Mouse (Mus musculus) forebrain, embryonic 15.5 days (tissue): ENCODE data around the gene Pla1a. TPM values are rescaled to one million over a fixed set of nuclear protein-coding genes. Genes with fewer than 3 reads are reported as not detected.

ENCODE experiments used
- ATAC-seq: fragments of 200-750 bp; cut with Nextera tagmentation; replicated peaks from 2 replicates; pipeline ENCODE4 v1.8.0; 2017; ENCODE audit warnings: mild to moderate bottlenecking, moderate TSS enrichment, moderate library complexity
- H3K27ac ChIP-seq: fragments of 300-500 bp; sonication (generic); replicated peaks from 2 replicates; pipeline ENCODE4 v1.5.1; 2015; ENCODE audit warnings: mild to moderate bottlenecking, inconsistent platforms
- H3K27me3 ChIP-seq: fragments of 300-500 bp; sonication (generic); 2 replicates; pipeline ENCODE4 v1.6.1; 2015; ENCODE audit warnings: inconsistent platforms
- H3K36me3 ChIP-seq: fragments of 300-500 bp; sonication (generic); 2 replicates; pipeline ENCODE4 v1.6.1; 2015; ENCODE audit warnings: mild to moderate bottlenecking, inconsistent platforms
- H3K4me1 ChIP-seq: fragments of 300-500 bp; sonication (generic); 2 replicates; pipeline ENCODE4 v1.6.1; 2015; ENCODE audit warnings: inconsistent platforms
- H3K4me2 ChIP-seq: fragments of 300-500 bp; sonication (generic); replicated peaks from 2 replicates; pipeline ENCODE4 v1.6.1; 2015; ENCODE audit warnings: mild to moderate bottlenecking, inconsistent platforms
- H3K4me3 ChIP-seq: fragments of 300-500 bp; sonication (generic); 2 replicates; pipeline ENCODE4 v1.5.1; 2015; ENCODE audit warnings: mild to moderate bottlenecking, inconsistent platforms
- H3K9ac ChIP-seq: fragments of 300-500 bp; sonication (generic); replicated peaks from 2 replicates; pipeline ENCODE4 v1.6.1; 2015; ENCODE audit warnings: mild to moderate bottlenecking, inconsistent platforms
- H3K9me3 ChIP-seq: fragments of 300-500 bp; sonication (generic); 2 replicates; pipeline ENCODE4 v1.6.1; 2016; ENCODE audit warnings: inconsistent platforms
- WGBS: fragments of 180-500 bp; shearing (Covaris S2); methylation state at CpG from one replicate; pipeline ENCODE4 v1.1.7; 2015; ENCODE audit warnings: mixed read lengths; 5-methylcytosine and 5-hydroxymethylcytosine counted together
- polyA plus RNA-seq: library from polyadenylated mRNA; unstranded; fragments of >200 nt; fragmentation: Nextera tagmentation; extraction: Ambion mirVana; gene quantifications from 2 replicates; pipeline ENCODE4 v1.2.1, GENCODE M21; 2015

The Pla1a gene
- polyA plus RNA-seq, 1 experiment from 2014 or later = 0.41 TPM

DNA sequence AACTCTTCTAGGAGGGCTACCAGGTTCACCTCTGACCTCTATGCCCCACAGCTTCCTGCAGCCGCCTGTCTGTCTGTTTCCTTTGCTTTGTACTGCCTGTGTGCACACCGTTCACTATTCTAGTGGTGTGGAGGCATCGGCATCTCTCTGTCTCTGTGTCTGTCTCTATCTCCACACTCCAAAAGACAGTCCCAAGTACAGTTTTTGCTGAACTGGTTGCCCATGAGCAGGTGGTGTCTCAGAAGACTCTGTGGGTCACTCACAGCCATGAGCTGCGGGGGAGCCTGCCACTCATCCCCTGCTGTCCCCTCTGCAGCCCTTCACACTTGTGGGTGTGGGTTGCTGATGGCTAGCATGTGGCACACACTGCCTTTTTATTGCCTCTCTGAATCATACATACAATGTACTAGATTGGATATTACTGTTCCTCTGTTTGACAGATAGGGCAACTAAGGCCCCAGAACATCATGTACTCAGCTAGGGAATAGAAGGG is 62.9 kb downstream of the Pla1a start:
- no peaks in the 10 kb centered on the region for H3K36me3 ChIP-seq
- H3K27me3 ChIP-seq = no peaks in the 10 kb centered on the region
- WGBS = 83% methylated on average over 4 of the region's 4 CpGs

GRCm38 (mm10) chr16:38369431-38369830 is 63.5 kb downstream of the Pla1a start:
- H3K4me1 ChIP-seq = peaks cover 2% of the 10 kb centered on the region; the same call in 1 of the 2 replicates
- no peak for ATAC-seq
- no peak overlapping the region for H3K4me3 ChIP-seq
- no peaks in the 10 kb centered on the region for H3K27me3 ChIP-seq
- WGBS = 85% methylated on average over 8 of the region's 8 CpGs
- no peak overlapping the region for H3K4me2 ChIP-seq
- H3K9me3 ChIP-seq = no peaks in the 10 kb centered on the region
- no peak overlapping the region for H3K27ac ChIP-seq
- H3K36me3 ChIP-seq = no peaks in the 10 kb centered on the region
- no peak overlapping the region for H3K9ac ChIP-seq

More for the DNA sequence above, 62.9 kb downstream of the Pla1a start:
- Histone ChIP-seq H3K4me1 (peaks cover 2% of the 10 kb centered on the region; the same call in 1 of the 2 replicates), H3K9me3 (no peaks in the 10 kb centered on the region), H3K4me3 (no peak overlapping the region), H3K27ac (no peak overlapping the region), H3K9ac (no peak overlapping the region), H3K4me2 (no peak overlapping the region)
- ATAC-seq = no peak

DNA sequence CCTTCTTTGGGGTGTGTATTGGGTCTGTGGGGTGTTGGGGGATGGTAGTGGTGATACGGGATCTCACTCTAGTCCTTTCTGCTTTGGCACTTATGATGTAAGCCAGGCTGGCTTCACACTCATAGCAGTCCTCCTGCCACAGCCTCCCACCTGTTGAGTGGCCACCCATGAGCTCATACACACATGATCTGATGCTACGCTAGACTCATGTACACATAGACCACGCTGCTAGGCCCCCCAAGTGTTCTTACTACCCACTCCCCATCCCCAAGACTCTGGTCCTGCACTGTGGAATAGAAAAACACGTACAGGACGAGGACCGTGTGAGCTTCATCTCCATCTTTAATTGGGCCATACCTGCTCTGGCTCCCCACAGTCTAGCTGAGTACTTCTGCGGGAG is 63.9 kb downstream of the Pla1a start:
- WGBS = 78% methylated on average over 7 of the region's 7 CpGs
- no peaks in the 10 kb centered on the region for H3K27me3 ChIP-seq

GRCm38 (mm10) chr16:38368336-38368735 is 64.6 kb downstream of the Pla1a start:
- no peaks in the 10 kb centered on the region for H3K27me3 ChIP-seq
- WGBS = 42% methylated on average over 10 of the region's 10 CpGs
- no peak overlapping the region for H3K4me2 ChIP-seq
- no peaks in the 10 kb centered on the region for H3K9me3 ChIP-seq
- H3K4me3 ChIP-seq = no peak overlapping the region
- no peak overlapping the region for H3K27ac ChIP-seq
- peaks cover 2% of the 10 kb centered on the region; the same call in 1 of the 2 replicates for H3K4me1 ChIP-seq
- H3K9ac ChIP-seq = no peak overlapping the region
- no peak for ATAC-seq
- no peaks in the 10 kb centered on the region for H3K36me3 ChIP-seq

More for the DNA sequence above, 63.9 kb downstream of the Pla1a start:
- Histone ChIP-seq H3K27ac (no peak overlapping the region), H3K9me3 (no peaks in the 10 kb centered on the region), H3K36me3 (no peaks in the 10 kb centered on the region), H3K4me2 (no peak overlapping the region), H3K4me1 (peaks cover 2% of the 10 kb centered on the region; the same call in 1 of the 2 replicates), H3K9ac (no peak overlapping the region), H3K4me3 (no peak overlapping the region)
- no peak for ATAC-seq

DNA sequence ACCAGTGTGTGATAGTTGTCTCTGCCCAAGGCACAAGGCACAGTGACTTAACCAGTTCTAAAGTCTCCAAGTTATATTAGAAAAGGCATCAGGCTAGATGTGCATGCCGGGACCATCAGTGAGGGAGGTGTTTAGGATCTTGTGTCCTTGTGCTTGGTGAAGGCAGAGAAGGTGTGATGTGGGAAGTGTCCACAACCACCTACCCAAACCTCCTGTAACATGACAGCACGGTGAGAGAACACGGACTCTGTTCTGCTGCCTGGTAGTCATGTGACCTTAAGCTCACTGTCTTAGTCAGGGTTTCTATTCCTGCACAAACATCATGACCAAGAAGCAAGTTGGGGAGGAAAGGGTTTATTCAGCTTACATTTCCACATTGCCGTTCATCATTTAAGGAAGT is 66.7 kb downstream of the Pla1a start:
- Histone ChIP-seq H3K9ac (no peak overlapping the region), H3K4me1 (peaks cover 2% of the 10 kb centered on the region; the same call in 1 of the 2 replicates), H3K4me2 (no peak overlapping the region), H3K36me3 (no peaks in the 10 kb centered on the region), H3K27ac (no peak overlapping the region), H3K9me3 (no peaks in the 10 kb centered on the region), H3K27me3 (no peaks in the 10 kb centered on the region), H3K4me3 (no peak overlapping the region)
- ATAC-seq = no peak
- whole genome bisulfite sequencing = 92% methylated on average over 4 of the region's 4 CpGs

DNA sequence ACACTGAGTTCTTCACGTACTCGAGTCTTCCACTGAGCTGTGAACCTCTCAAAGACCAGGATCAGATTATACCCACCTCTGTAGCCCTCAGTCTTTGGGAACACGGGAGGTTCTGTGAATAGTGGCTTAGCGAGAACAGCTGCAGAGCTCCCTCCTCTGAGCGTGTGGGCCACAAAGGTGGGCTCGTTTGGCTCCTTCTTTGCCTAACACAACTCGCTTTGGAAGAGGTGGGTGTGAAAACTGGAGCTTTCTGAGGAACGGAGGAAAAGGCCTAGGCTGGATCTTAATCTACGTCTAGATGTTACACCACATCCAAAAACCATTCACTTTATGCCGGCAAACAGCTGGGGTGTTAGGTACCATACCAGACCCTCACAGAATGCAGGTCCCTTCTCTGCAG is 67.6 kb downstream of the Pla1a start:
- peaks cover 2% of the 10 kb centered on the region; the same call in 1 of the 2 replicates for H3K4me1 ChIP-seq
- no peaks in the 10 kb centered on the region for H3K36me3 ChIP-seq
- H3K27me3 ChIP-seq = no peaks in the 10 kb centered on the region
- WGBS = 80% methylated on average over 10 of the region's 10 CpGs
- H3K9me3 ChIP-seq = no peaks in the 10 kb centered on the region
- H3K4me2 ChIP-seq = no peak overlapping the region
- H3K27ac ChIP-seq = no peak overlapping the region
- no peak for ATAC-seq
- no peak overlapping the region for H3K9ac ChIP-seq
- no peak overlapping the region for H3K4me3 ChIP-seq

DNA sequence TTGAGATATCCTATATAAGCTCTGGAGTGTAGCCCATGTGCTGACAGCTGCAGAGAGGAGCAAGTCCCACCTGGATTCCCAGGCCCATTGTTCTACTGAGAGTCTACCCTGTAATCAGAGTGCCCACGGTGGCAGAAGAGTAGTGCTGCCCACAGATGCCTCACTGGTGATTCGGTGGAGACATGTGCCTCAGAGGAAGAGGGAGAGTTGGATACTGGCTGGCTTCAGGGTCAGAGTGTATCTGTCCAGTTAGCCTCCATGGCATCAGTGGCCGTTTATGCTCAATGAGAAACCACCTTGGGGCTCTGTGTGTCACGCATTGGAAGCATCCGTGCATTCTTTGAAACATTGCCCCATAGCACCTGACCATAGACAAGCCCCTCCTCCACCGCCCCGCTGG is 69.3 kb downstream of the Pla1a start:
- no peak overlapping the region for H3K9ac ChIP-seq
- ATAC-seq = no peak
- WGBS = 89% methylated on average over 7 of the region's 7 CpGs
- no peak overlapping the region for H3K27ac ChIP-seq
- H3K4me3 ChIP-seq = no peak overlapping the region
- H3K4me1 ChIP-seq = peaks cover 2% of the 10 kb centered on the region; the same call in 1 of the 2 replicates
- no peaks in the 10 kb centered on the region for H3K36me3 ChIP-seq
- H3K9me3 ChIP-seq = no peaks in the 10 kb centered on the region
- H3K27me3 ChIP-seq = no peaks in the 10 kb centered on the region
- H3K4me2 ChIP-seq = no peak overlapping the region

DNA sequence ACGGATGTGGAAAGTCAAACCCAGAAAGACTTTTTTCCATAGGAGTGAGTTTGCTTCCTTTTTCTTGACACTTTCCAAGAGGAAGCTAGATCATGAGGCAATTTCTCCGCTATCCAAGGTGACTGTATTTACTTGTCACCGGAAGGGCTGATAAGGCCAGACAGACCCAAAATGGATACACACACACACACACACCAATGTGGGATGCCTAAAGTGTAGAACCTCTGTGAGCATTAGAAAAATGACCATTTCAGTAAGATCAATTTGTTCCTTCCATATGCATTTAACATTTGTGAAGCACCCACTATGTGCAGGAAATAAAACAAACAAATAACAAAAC is 69.7 kb downstream of the Pla1a start:
- no peaks in the 10 kb centered on the region for H3K9me3 ChIP-seq
- no peak overlapping the region for H3K4me2 ChIP-seq
- no peaks in the 10 kb centered on the region for H3K4me1 ChIP-seq
- no peak overlapping the region for H3K4me3 ChIP-seq
- no peak for ATAC-seq
- no peaks in the 10 kb centered on the region for H3K27me3 ChIP-seq
- WGBS = 95% methylated on average over 3 of the region's 3 CpGs
- H3K36me3 ChIP-seq = no peaks in the 10 kb centered on the region
- H3K27ac ChIP-seq = no peak overlapping the region
- no peak overlapping the region for H3K9ac ChIP-seq

DNA sequence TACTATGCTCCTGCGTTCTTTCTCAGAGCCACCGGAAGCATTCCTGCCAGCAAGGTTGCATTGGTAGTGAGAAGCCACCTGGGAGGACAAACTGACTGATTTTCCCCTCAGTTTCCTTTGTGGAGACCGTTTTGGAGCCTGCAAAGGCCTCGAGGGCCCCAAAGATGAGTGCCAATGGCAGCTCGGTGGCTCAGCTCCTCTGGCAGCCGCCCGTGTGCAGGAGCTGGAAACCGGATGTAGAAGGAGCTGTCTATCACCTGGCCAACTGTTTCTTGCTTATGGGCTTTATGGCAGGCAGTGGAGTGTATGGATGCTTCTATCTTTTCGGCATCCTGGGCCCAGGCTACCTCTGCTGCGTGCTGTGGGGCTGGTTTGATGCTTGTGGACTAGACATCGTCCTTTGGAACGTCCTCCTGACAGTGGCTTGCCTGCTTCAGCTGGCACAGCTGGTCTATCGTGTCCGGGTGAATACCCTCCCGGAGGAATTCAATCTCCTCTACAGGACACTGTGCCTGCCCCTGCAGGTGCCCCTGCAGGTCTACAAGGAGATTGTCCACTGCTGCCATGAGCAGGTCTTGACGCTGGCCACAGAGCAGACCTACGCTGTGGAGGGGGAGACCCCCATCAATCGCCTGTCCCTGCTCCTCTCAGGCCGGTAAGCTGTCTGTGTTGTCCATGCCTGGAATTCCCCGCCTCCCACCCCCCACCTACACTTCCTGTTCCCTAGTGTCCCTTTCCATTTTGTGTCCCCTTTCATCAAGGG is 70.3 kb downstream of the Pla1a start:
- Histone ChIP-seq H3K9ac (no peak overlapping the region), H3K36me3 (no peaks in the 10 kb centered on the region), H3K4me2 (no peak overlapping the region), H3K27ac (no peak overlapping the region), H3K27me3 (no peaks in the 10 kb centered on the region), H3K4me3 (no peak overlapping the region), H3K4me1 (no peaks in the 10 kb centered on the region), H3K9me3 (no peaks in the 10 kb centered on the region)
- 86% methylated on average over 20 of the region's 20 CpGs for WGBS
- no peak for ATAC-seq

GRCm38 (mm10) chr16:38361933-38362332 is 71.0 kb downstream of the Pla1a start, which contains the start of gene Popdc2:
Gene Popdc2, plus strand, starts transcription at chr16:38362209.
- no peak for ATAC-seq
- Histone ChIP-seq H3K4me1 (no peaks in the 10 kb centered on the region), H3K4me3 (no peak within 1 kb of the TSS), H3K27ac (no peak within 1 kb of the TSS), H3K4me2 (no peak within 1 kb of the TSS), H3K9me3 (no peaks in the 10 kb centered on the region), H3K9ac (no peak within 1 kb of the TSS), H3K36me3 (no peaks in the 10 kb centered on the region), H3K27me3 (no peaks in the 10 kb centered on the region)
- WGBS = 80% methylated on average over 10 of the region's 10 CpGs

DNA sequence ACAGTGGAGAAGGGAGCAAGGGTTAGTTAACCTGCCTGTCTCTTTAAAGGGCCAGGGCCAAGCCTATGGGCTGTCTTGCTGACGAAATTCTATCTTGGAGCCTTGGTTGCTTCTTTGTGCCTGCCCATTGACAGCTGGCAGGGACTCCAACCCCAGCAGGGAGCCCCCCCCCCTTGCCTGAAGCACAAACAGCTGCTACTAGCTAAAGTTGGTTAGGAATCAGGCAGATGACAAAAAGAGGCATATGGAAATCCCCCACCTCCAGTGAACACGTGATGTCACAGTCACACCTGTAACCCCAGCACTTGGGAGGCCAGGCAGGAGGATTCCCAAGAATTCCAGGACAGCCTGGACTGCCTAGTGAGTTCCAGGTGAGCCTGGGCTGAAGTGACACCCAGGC is 72.6 kb downstream of the Pla1a start:
- H3K27me3 ChIP-seq = no peaks in the 10 kb centered on the region
- no peak overlapping the region for H3K9ac ChIP-seq
- no peak overlapping the region for H3K4me2 ChIP-seq
- ATAC-seq = no peak
- H3K27ac ChIP-seq = no peak overlapping the region
- no peaks in the 10 kb centered on the region for H3K4me1 ChIP-seq
- H3K36me3 ChIP-seq = no peaks in the 10 kb centered on the region
- 16% methylated on average over 2 of the region's 2 CpGs for WGBS
- no peak overlapping the region for H3K4me3 ChIP-seq
- H3K9me3 ChIP-seq = no peaks in the 10 kb centered on the region

DNA sequence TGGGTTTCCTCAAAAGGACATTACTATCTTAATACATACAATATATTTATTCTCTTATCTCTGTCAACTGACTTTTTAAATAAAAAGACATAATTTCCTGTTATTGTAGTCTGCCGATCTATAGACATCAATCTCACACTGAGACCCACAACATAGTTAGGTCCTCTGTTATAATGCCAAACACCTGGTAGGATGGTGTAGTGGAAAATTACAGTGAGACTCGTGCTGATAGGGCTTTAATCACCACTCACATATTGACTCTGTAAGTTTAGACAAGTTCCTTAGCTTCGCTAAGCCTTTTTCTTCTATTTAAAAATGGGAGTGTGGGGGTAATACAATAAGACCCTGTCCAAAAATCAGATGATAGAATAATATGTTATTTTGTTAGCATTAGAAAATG is 73.1 kb downstream of the Pla1a start:
- H3K4me1 ChIP-seq = no peaks in the 10 kb centered on the region
- no peaks in the 10 kb centered on the region for H3K36me3 ChIP-seq
- H3K4me3 ChIP-seq = no peak overlapping the region
- no peak overlapping the region for H3K4me2 ChIP-seq
- H3K27me3 ChIP-seq = no peaks in the 10 kb centered on the region
- no peak overlapping the region for H3K27ac ChIP-seq
- H3K9ac ChIP-seq = no peak overlapping the region
- H3K9me3 ChIP-seq = no peaks in the 10 kb centered on the region
- WGBS = 81% methylated on average over 3 of the region's 3 CpGs
- ATAC-seq = no peak

- no peak overlapping the region for H3K4me2 ChIP-seq
- no peak overlapping the region for H3K9ac ChIP-seq
- H3K9me3 ChIP-seq = no peaks in the 10 kb centered on the region
- WGBS = 90% methylated on average over 2 of the region's 2 CpGs
- no peaks in the 10 kb centered on the region for H3K36me3 ChIP-seq
- no peak for ATAC-seq
- no peaks in the 10 kb centered on the region for H3K4me1 ChIP-seq
- H3K27ac ChIP-seq = no peak overlapping the region
- no peaks in the 10 kb centered on the region for H3K27me3 ChIP-seq
- no peak overlapping the region for H3K4me3 ChIP-seq
Measured at GRCm38 (mm10) chr16:38359241-38359640, 73.7 kb downstream of the Pla1a start.
